Mouse (Mus musculus) common myeloid progenitor, adult 5-6 weeks (primary cell): ENCODE measurements around the gene Spats2l. TPM values are rescaled to one million over a fixed set of nuclear protein-coding genes. Genes with fewer than 3 reads are reported as not detected.

Source experiments
- ATAC-seq: replicated peaks from 2 replicates; pipeline ENCODE4 v1.8.0; 2016; ENCODE audit warnings: low read depth, mild to moderate bottlenecking, moderate TSS enrichment, inconsistent platforms; ENCODE audit not compliant: poor library complexity, severe bottlenecking
- total RNA-seq: library from RNA; stranded (forward); fragments of 200-1000, 187-1606 nt; gene quantifications from 2 replicates; pipeline ENCODE4 v1.2.3, GENCODE M21; 2017

Spats2l gene
- total RNA-seq, 1 experiment from 2014 or later: not detected

GRCm38 (mm10) chr1:57875512-57875911 is 101.5 kb downstream of the Spats2l start:
- ATAC-seq: no peak

- ATAC-seq: no peak
Measured at GRCm38 (mm10) chr1:57878957-57879356, 105.0 kb downstream of the Spats2l start.

GRCm38 (mm10) chr1:57884867-57885266 is 110.9 kb downstream of the Spats2l start:
- no peak for ATAC-seq

- no peak for ATAC-seq
Measured at GRCm38 (mm10) chr1:57889803-57890202, 115.8 kb downstream of the Spats2l start.

- ATAC-seq: no peak
Measured at GRCm38 (mm10) chr1:57890259-57890902, 116.4 kb downstream of the Spats2l start.

GRCm38 (mm10) chr1:57890903-57891267 is 116.9 kb downstream of the Spats2l start:
- ATAC-seq: no peak

- ATAC-seq: no peak
Measured at GRCm38 (mm10) chr1:57901494-57901893, 127.5 kb downstream of the Spats2l start.

GRCm38 (mm10) chr1:57903793-57904192 is 129.8 kb downstream of the Spats2l start:
- no peak for ATAC-seq

GRCm38 (mm10) chr1:57905912-57906311 is 131.9 kb downstream of the Spats2l start:
- ATAC-seq: no peak

- ATAC-seq: no peak
Measured at GRCm38 (mm10) chr1:57906312-57906711, 132.3 kb downstream of the Spats2l start.

GRCm38 (mm10) chr1:57911561-57911960 is 137.6 kb downstream of the Spats2l start:
- ATAC-seq: no peak

- ATAC-seq: no peak
Measured at GRCm38 (mm10) chr1:57917342-57917741, 143.4 kb downstream of the Spats2l start.

- no peak for ATAC-seq
Measured at GRCm38 (mm10) chr1:57918567-57918966, 144.6 kb downstream of the Spats2l start.

- ATAC-seq: no peak
Measured at GRCm38 (mm10) chr1:57934287-57934686, 160.3 kb downstream of the Spats2l start.

GRCm38 (mm10) chr1:57940691-57941090 is 166.7 kb downstream of the Spats2l start:
- ATAC-seq: no peak

GRCm38 (mm10) chr1:57941095-57941494 is 167.1 kb downstream of the Spats2l start:
- no peak for ATAC-seq

GRCm38 (mm10) chr1:57941734-57942133 is 167.8 kb downstream of the Spats2l start:
- no peak for ATAC-seq

- no peak for ATAC-seq
Measured at GRCm38 (mm10) chr1:57942215-57942614, 168.3 kb downstream of the Spats2l start.

GRCm38 (mm10) chr1:57947552-57948347 is 173.8 kb downstream of the Spats2l start:
- ATAC-seq: no peak

GRCm38 (mm10) chr1:57949195-57949594 is 175.2 kb downstream of the Spats2l start:
- no peak for ATAC-seq

- no peak for ATAC-seq
Measured at GRCm38 (mm10) chr1:57949716-57950115, 175.8 kb downstream of the Spats2l start.

GRCm38 (mm10) chr1:57952509-57952908 is 178.5 kb downstream of the Spats2l start:
- no peak for ATAC-seq
